Mouse (Mus musculus) limb, embryonic 10.5 days (tissue): Measurements from ENCODE around the gene Rad18. TPM values are rescaled to one million over a fixed set of nuclear protein-coding genes. Genes with fewer than 3 reads are reported as not detected.

ENCODE experiments used
- polyA plus RNA-seq: library from polyadenylated mRNA; unstranded; fragments of >200 nt; fragmentation: Nextera tagmentation; extraction: Ambion mirVana; gene quantifications from 2 replicates; pipeline ENCODE4 v1.2.1, GENCODE M21; 2016

Gene Rad18
- polyA plus RNA-seq, 1 experiment from 2014 or later, result 59.0 TPM

Other genes with a start within 250 kb of the Rad18 start
- gene Cav3, start 237.2 kb downstream of the Rad18 start, polyA plus RNA-seq, result 0.16 TPM in 1 of 2 replicates, not detected in the other
- 0.09 and 0.13 TPM in 2 replicates for gene Oxtr, start 206.7 kb downstream of the Rad18 start, polyA plus RNA-seq